Mouse (Mus musculus) kidney, adult 2 months (tissue): ENCODE data around the gene Lrsam1. TPM values are rescaled to one million over a fixed set of nuclear protein-coding genes. Genes with fewer than 3 reads are reported as not detected.
A peak's percentile ranks its signal among the peaks of the same experiment; 100 is the strongest.

Experiments
- DNase-seq: peaks from one replicate; pipeline ENCODE4 v3.0.0; 2021
- H3K27ac ChIP-seq: fragments of 200-500 bp; 2 replicates; pipeline ENCODE4 v1.5.1; 2012; ENCODE audit warnings: low read depth, low read length, control low read depth, inconsistent platforms; ENCODE audit not compliant: insufficient read depth
- H3K27me3 ChIP-seq: fragments of 200-500 bp; replicated peaks from 2 replicates; pipeline ENCODE4 v1.6.1; 2012; ENCODE audit warnings: mild to moderate bottlenecking, moderate library complexity, low read length, inconsistent platforms; ENCODE audit not compliant: control insufficient read depth, insufficient read depth
- H3K36me3 ChIP-seq: fragments of 200-500 bp; 2 replicates; pipeline ENCODE4 v1.6.1; 2012; ENCODE audit warnings: mild to moderate bottlenecking, moderate library complexity, low read length, inconsistent platforms; ENCODE audit not compliant: control insufficient read depth, insufficient read depth
- H3K4me1 ChIP-seq: fragments of 200-500 bp; 2 replicates; pipeline ENCODE4 v1.6.1; 2011; ENCODE audit warnings: low read length; ENCODE audit not compliant: control insufficient read depth, insufficient read depth
- H3K4me3 ChIP-seq: fragments of 200-500 bp; 2 replicates; pipeline ENCODE4 v1.5.1; 2011; ENCODE audit warnings: mild to moderate bottlenecking, low read depth, low read length, control low read depth; ENCODE audit not compliant: insufficient read depth
- CTCF ChIP-seq: fragments of 200-500 bp; conservative IDR thresholded peaks from 2 replicates; pipeline ENCODE4 v1.5.1; 2011; ENCODE audit warnings: low read depth, mild to moderate bottlenecking, control low read depth, low read length, moderate library complexity, mixed read lengths; ENCODE audit not compliant: insufficient read depth, insufficient read length
- POLR2A ChIP-seq: fragments of 200-500 bp; IDR thresholded peaks from one replicate; pipeline ENCODE4 v1.6.1; 2011; ENCODE audit warnings: low read depth, low read length, control low read depth
- WGBS: fragments of 180-500 bp; shearing (Covaris S2); methylation state at CpG from one replicate; pipeline ENCODE4 v1.1.7; 2018; 5-methylcytosine and 5-hydroxymethylcytosine counted together
- polyA plus RNA-seq: library from polyadenylated mRNA; depleted of rRNA; stranded (reverse); fragments of >200 nt; gene quantifications from 2 replicates; pipeline ENCODE4 v1.2.3, GENCODE M21; 2012

Gene Lrsam1
- polyA plus RNA-seq, 1 experiment, result 12.0 TPM

GRCm38 (mm10) chr2:32917526-32917925, 43.9 kb downstream of the Lrsam1 start:
- Histone ChIP-seq H3K4me3 (no peak overlapping the region), H3K27ac (no peak overlapping the region), H3K27me3 (no peaks in the 10 kb centered on the region), H3K36me3 (0 out of 2 replicates have a peak, but pooled peaks cover 1% of the 10 kb centered on the region), H3K4me1 (peaks cover 9% of the 10 kb centered on the region)
- 77% methylated on average over 11 of the region's 11 CpGs for WGBS
- TF ChIP-seq CTCF (no peak), POLR2A (no peak)
- peak; percentile 32 for DNase-seq

DNA sequence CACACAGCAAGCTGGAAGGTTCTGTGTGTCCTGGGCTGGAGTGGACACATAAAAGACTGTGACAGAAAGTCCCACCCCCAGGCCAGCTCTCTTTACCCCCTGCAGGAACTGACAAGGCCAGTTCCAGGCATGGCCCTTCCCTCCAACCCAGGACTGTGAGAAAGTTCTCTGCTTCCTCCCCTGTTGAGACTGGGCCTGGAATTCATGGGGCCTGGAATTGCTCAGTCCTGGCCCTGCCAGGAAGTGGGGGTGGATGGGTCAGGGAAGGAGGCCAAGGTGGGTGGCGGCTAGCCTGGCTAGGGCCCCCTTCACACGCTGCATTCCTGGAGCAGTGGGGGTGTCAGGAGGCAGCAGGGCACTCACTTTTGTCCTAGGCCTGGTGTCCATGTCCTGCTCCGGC, 46.5 kb downstream of the Lrsam1 start:
- no peaks in the 10 kb centered on the region for H3K27me3 ChIP-seq
- WGBS, result 52% methylated on average over 3 of the region's 3 CpGs
- H3K27ac ChIP-seq, result peak overlapping the region; percentile 81
- H3K36me3 ChIP-seq, result no peaks in the 10 kb centered on the region
- no peak for TF ChIP-seq CTCF
- no peak for TF ChIP-seq POLR2A
- no peak overlapping the region for H3K4me3 ChIP-seq
- peaks cover 9% of the 10 kb centered on the region for H3K4me1 ChIP-seq
- DNase-seq, result peak; percentile 79

DNA sequence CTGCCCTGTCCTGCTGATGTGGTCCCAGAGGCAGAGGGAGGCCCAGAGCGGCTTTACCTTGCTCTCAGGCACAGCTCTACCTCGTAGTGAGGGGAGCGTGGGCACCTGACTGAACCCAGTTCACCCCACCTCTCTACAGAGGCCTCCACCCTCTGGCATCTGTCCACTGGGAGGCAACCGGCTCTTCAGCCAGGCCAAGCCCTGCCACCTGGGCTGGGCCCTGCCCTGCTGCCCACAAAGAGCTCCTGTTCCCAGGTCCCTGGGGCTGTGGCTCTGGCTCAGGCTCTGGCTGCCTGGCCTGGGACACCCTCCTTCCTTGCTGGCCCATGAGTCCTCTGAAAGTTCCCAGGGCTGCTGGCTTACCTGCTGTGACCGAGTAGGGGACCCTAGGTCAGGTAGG, 47.1 kb downstream of the Lrsam1 start:
- Histone ChIP-seq H3K36me3 (no peaks in the 10 kb centered on the region), H3K4me3 (no peak overlapping the region), H3K27ac (peak overlapping the region; percentile 81), H3K4me1 (peaks cover 9% of the 10 kb centered on the region), H3K27me3 (no peaks in the 10 kb centered on the region)
- no peak for TF ChIP-seq CTCF
- TF ChIP-seq POLR2A, result no peak
- 33% methylated on average over 5 of the region's 5 CpGs for WGBS
- peak; percentile 25 for DNase-seq

DNA sequence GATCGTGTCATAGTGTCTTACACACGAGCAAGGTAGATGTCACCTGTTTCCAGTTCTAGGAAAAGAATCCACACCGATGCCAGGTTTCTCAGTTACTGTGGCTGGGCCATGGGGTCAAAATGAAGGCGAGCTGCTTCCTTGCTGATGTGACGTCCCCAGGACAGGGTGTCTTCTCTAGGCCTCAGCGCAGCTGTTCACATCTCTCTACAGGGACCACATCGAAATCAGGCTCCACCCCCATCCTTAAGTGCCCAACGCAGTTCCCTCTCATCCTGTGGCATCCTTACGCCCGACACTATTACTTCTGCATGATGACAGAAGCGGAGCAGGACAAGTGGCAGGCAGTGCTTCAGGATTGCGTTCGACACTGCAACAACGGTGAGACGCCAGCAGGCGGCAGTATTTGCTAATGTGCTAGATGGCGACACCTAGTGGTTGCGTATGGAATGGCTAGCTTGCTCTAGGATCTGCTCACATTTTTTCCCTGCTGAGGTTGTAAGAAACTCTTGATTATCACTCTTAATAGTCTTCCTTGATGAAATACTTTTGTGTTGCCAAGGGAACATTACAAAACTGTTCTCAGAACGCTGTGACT, 49.1 kb downstream of the Lrsam1 start:
- 33% methylated on average over 19 of the region's 19 CpGs for WGBS
- Histone ChIP-seq H3K4me1 (peaks cover 10% of the 10 kb centered on the region), H3K4me3 (no peak overlapping the region), H3K36me3 (no peaks in the 10 kb centered on the region), H3K27ac (no peak overlapping the region), H3K27me3 (no peaks in the 10 kb centered on the region)
- DNase-seq, result peak; percentile 86
- TF ChIP-seq CTCF (peak; percentile 100; the same call in 1 of the 2 replicates), POLR2A (no peak)

DNA sequence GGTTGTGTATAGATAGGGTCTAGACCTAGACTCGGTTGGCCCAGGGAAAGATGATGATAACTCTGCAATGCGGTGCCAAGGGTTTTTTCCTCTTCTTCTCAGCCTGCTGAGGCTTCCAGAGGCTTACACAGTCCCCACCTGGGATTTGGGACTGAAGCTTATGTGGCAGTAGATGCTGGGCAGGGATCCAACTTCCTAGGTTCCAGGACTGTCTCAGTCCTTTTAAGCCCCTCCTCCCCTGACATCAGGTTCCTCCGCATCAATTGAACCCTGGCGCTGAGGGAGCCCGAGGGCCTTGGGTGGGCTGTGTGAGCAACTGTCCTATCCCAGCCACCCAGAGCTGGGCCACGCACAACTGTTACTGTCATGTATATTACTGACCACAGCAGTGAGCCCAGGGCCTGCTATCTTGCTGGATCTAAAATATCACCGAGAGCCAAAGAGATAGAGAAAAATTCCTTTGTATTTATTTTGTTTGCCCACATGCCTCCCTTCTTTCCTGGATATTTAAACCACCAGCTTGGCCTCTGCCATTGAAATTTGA, 49.7 kb downstream of the Lrsam1 start:
- Histone ChIP-seq H3K4me1 (peaks cover 14% of the 10 kb centered on the region), H3K27ac (no peak overlapping the region), H3K36me3 (no peaks in the 10 kb centered on the region), H3K27me3 (no peaks in the 10 kb centered on the region), H3K4me3 (no peak overlapping the region)
- no peak for TF ChIP-seq POLR2A
- TF ChIP-seq CTCF, result no peak
- 86% methylated on average over 7 of the region's 7 CpGs for WGBS
- no peak for DNase-seq

- Histone ChIP-seq H3K4me1 (peaks cover 5% of the 10 kb centered on the region), H3K4me3 (no peak overlapping the region), H3K27me3 (no peaks in the 10 kb centered on the region), H3K27ac (peak overlapping the region; percentile 37), H3K36me3 (no peaks in the 10 kb centered on the region)
- TF ChIP-seq POLR2A, result no peak
- TF ChIP-seq CTCF, result no peak
- DNase-seq, result peak; percentile 62
- WGBS, result 44% methylated on average over 11 of the region's 11 CpGs
Observed at GRCm38 (mm10) chr2:32908796-32909195, 52.6 kb downstream of the Lrsam1 start.

DNA sequence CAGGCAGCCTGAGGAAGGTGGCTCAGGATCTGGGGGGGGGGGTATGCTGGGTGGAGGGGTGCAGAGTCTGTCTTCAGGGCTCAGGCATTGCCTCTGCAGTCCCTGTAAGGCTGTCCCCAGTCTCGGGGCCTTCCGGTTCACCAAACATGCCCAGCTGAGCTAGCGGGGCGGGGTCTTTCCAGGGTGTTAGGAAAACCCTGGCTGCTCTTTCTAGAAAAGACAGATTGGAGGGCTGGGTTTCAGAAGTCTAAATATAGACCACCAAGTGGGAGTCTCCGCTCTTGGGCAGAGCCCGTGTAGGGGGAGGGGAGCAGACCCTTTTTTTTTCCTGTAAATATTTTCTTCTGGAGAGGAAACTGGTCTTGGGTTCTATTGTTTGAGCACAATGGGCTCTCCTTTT, 53.1 kb downstream of the Lrsam1 start:
- Histone ChIP-seq H3K27ac (peak overlapping the region; percentile 37), H3K4me1 (peaks cover 5% of the 10 kb centered on the region), H3K36me3 (no peaks in the 10 kb centered on the region), H3K27me3 (no peaks in the 10 kb centered on the region), H3K4me3 (no peak overlapping the region)
- TF ChIP-seq CTCF (no peak), POLR2A (no peak)
- 43% methylated on average over 6 of the region's 6 CpGs for WGBS
- peak; percentile 79 for DNase-seq
